Mouse (Mus musculus) small intestine, adult 2 months (tissue): Measurements from ENCODE around the gene Usp21. TPM values are rescaled to one million over a fixed set of nuclear protein-coding genes. Genes with fewer than 3 reads are reported as not detected.
"Not testable (repeated sequence)": the region's sequence is repeated elsewhere in the genome, so short reads cannot be mapped to it uniquely, and the experiment has no call there.

Experiments
- H3K27ac ChIP-seq: fragments of 200-500 bp; 2 replicates; pipeline ENCODE4 v1.5.1; 2012; ENCODE audit warnings: low read depth, low read length, control low read depth, inconsistent platforms; ENCODE audit not compliant: insufficient read depth
- H3K27me3 ChIP-seq: fragments of 200-500 bp; 2 replicates; pipeline ENCODE4 v1.6.1; 2012; ENCODE audit warnings: mild to moderate bottlenecking, moderate library complexity, low read length, inconsistent platforms; ENCODE audit not compliant: control insufficient read depth, insufficient read depth
- H3K36me3 ChIP-seq: fragments of 200-500 bp; 2 replicates; pipeline ENCODE4 v1.6.1; 2012; ENCODE audit warnings: mild to moderate bottlenecking, low read length, control low read depth, inconsistent platforms; ENCODE audit not compliant: control insufficient read depth, insufficient read depth
- H3K4me1 ChIP-seq: fragments of 200-500 bp; 2 replicates; pipeline ENCODE4 v1.6.1; 2012; ENCODE audit warnings: low read length, inconsistent platforms, mixed read lengths; ENCODE audit not compliant: control insufficient read depth, insufficient read depth, insufficient read length
- H3K4me3 ChIP-seq: fragments of 200-500 bp; 2 replicates; pipeline ENCODE4 v1.5.1; 2012; ENCODE audit warnings: low read depth, mild to moderate bottlenecking, control low read depth, inconsistent platforms, low read length, moderate library complexity
- CTCF ChIP-seq: fragments of 200-500 bp; IDR thresholded peaks from 2 replicates; pipeline ENCODE4 v1.5.1; 2012; ENCODE audit warnings: low read depth, mild to moderate bottlenecking, control low read depth, inconsistent platforms, low read length, moderate library complexity, mixed read lengths; ENCODE audit not compliant: insufficient replicate concordance, insufficient read length; ENCODE audit errors: extremely low read depth
- POLR2A ChIP-seq: fragments of 200-500 bp; IDR thresholded peaks from 2 replicates; pipeline ENCODE4 v1.6.1; 2012; ENCODE audit warnings: low read depth, mild to moderate bottlenecking, control low read depth, inconsistent platforms, low read length, moderate library complexity
- WGBS: fragments of 180-500 bp; shearing (Covaris S2); methylation state at CpG from one replicate; pipeline ENCODE4 v1.1.7; 2018; 5-methylcytosine and 5-hydroxymethylcytosine counted together
- polyA plus RNA-seq: library from polyadenylated mRNA; depleted of rRNA; stranded (reverse); fragments of >200 nt; gene quantifications from 2 replicates; pipeline ENCODE4 v1.2.3, GENCODE M21; 2012

The Usp21 gene
- polyA plus RNA-seq, 1 experiment: 30.2 TPM

GRCm38 (mm10) chr1:171247453-171247841 lies 40.3 kb downstream of the Usp21 start:
- H3K4me3 ChIP-seq: peak overlapping the region; percentile 56
- TF ChIP-seq POLR2A (no peak), CTCF (no peak)
- 5% methylated on average over 13 of the region's 13 CpGs for WGBS

DNA sequence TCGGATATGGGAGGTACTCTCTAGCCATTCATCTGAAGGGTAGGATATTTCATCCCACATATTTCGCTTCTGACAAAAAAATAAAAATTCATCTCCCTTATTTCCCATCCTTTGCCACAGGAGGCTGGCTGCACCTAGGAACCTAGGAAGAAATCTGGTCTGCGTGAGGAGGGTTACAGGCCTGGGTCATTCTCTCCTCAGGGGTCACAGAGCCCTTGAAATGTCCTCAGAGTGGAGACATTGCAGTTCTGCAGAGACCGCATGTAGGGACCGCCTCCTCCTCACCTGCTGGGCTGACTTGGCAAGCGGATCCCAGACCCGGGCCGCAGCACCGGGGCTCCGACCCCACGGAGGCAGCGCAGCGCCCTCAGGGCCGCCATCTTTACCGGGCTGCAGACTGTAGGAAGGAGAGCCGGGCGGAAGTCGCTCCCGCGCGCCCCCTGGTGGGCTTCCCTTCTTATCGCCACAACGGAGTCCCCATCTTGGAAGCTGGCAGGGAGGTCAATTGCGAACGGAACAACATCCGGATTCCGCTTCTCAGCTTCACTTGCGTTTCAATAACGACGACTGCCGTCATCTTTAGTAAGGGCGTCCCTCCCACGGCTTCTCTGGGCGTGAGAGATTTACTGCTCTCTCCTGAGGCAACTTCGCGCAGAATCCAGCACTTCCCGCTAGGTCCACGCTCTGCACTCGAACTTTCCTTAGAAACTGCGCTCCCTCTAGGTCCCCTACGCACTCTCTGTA lies 40.9 kb downstream of the Usp21 start:
- TF ChIP-seq CTCF (peak; percentile 92), POLR2A (peak; percentile 65)

More at GRCm38 (mm10) chr1:171247453-171247841, 40.3 kb downstream of the Usp21 start:
- H3K27me3 ChIP-seq: no peaks in the 10 kb centered on the region
- peaks cover 17% of the 10 kb centered on the region for H3K36me3 ChIP-seq
- H3K27ac ChIP-seq: peak overlapping the region; percentile 72
- H3K4me1 ChIP-seq: peaks cover 17% of the 10 kb centered on the region

GRCm38 (mm10) chr1:171245353-171245752 lies 42.4 kb downstream of the Usp21 start:
- Histone ChIP-seq H3K27ac (no peak overlapping the region), H3K27me3 (no peaks in the 10 kb centered on the region), H3K4me1 (peaks cover 17% of the 10 kb centered on the region), H3K4me3 (no peak overlapping the region), H3K36me3 (peaks cover 31% of the 10 kb centered on the region)
- 86% methylated on average over 8 of the region's 8 CpGs for WGBS
- TF ChIP-seq CTCF: no peak
- no peak for TF ChIP-seq POLR2A

More for the DNA sequence above, 40.9 kb downstream of the Usp21 start:
- no peaks in the 10 kb centered on the region for H3K27me3 ChIP-seq
- WGBS: 1% methylated on average over 41 of the region's 41 CpGs
- peak overlapping the region; percentile 73 for H3K4me3 ChIP-seq
- peak overlapping the region; percentile 72 for H3K27ac ChIP-seq
- peaks cover 18% of the 10 kb centered on the region for H3K36me3 ChIP-seq
- H3K4me1 ChIP-seq: peaks cover 17% of the 10 kb centered on the region

DNA sequence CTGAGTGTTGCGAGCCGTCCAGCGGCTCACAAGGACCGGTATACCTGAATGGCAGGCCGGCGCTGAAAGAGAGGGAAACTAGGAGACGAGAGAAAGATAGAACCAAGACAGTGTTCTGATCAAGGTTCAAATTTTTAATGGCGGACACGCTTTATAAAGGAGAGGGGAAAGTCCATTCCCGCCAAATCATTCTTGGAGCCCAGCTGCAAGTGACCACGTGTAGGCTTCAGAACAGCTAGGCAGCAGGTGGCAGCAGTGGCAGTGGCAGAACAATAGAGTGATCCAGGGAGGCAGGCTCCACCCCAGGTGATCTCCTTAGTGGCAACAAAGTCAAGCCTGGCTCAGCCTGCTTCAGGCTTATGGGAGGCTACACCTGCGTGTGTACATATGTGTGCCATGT lies 45.8 kb downstream of the Usp21 start:
- not testable (repeated sequence) for H3K4me3 ChIP-seq, H3K27me3 ChIP-seq, H3K4me1 ChIP-seq
- WGBS: 21% methylated on average over 12 of the region's 12 CpGs
- peaks cover 61% of the 10 kb centered on the region for H3K36me3 ChIP-seq
- peak overlapping the region; percentile 7; the same call in 1 of the 2 replicates for H3K27ac ChIP-seq

DNA sequence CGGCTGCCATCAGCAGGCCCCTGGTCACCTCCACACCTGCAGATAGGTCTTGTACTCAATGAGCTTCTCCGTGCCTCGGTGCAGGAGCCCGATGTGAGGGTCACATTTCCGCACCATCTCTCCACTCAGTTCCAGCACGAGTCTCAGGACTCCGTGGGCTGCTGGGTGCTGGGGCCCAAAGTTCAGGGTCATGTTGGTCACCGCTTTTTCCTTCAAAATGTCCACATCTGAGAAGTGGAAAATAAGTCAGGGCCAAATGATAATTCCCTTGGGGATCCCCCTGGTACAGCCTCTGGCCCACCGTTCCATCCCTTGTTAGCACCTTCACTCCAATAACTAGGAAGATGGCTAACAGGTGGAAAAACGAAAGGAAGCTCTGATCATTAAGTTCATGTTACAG lies 46.9 kb downstream of the Usp21 start:
- no peak overlapping the region for H3K4me3 ChIP-seq
- no peaks in the 10 kb centered on the region for H3K27me3 ChIP-seq
- TF ChIP-seq CTCF: no peak
- no peak for TF ChIP-seq POLR2A
- WGBS: 94% methylated on average over 10 of the region's 10 CpGs
- H3K4me1 ChIP-seq: peaks cover under 1% of the 10 kb centered on the region; the same call in 1 of the 2 replicates
- H3K27ac ChIP-seq: peak overlapping the region; percentile 35; the same call in 1 of the 2 replicates
- H3K36me3 ChIP-seq: peaks cover 69% of the 10 kb centered on the region

GRCm38 (mm10) chr1:171239992-171240744 lies 47.6 kb downstream of the Usp21 start:
- Histone ChIP-seq H3K27me3 (no peaks in the 10 kb centered on the region), H3K27ac (peak overlapping the region; percentile 35; the same call in 1 of the 2 replicates), H3K36me3 (peaks cover 75% of the 10 kb centered on the region)

GRCm38 (mm10) chr1:171238463-171238862 lies 49.3 kb downstream of the Usp21 start:
- Histone ChIP-seq H3K27me3 (no peaks in the 10 kb centered on the region), H3K27ac (no peak overlapping the region), H3K4me3 (no peak overlapping the region), H3K4me1 (no peaks in the 10 kb centered on the region; the same call in 1 of the 2 replicates), H3K36me3 (peaks cover 80% of the 10 kb centered on the region)
- 64% methylated on average over 14 of the region's 14 CpGs for WGBS
- TF ChIP-seq POLR2A: no peak
- TF ChIP-seq CTCF: peak; percentile 86

More at GRCm38 (mm10) chr1:171239992-171240744, 47.6 kb downstream of the Usp21 start:
- WGBS: 75% methylated on average over 15 of the region's 15 CpGs
- TF ChIP-seq POLR2A: no peak
- TF ChIP-seq CTCF: no peak
- Histone ChIP-seq H3K4me3 (no peak overlapping the region), H3K4me1 (no peaks in the 10 kb centered on the region; the same call in 1 of the 2 replicates)
